Mouse (Mus musculus) bone marrow, adult 2 months (tissue): ENCODE data around the gene Tmem102.

ENCODE experiments used
- CTCF ChIP-seq: fragments of 200-500 bp; IDR thresholded peaks from 2 replicates; pipeline ENCODE4 v1.5.1; 2011; ENCODE audit warnings: low read length, control low read depth; ENCODE audit not compliant: control insufficient read depth, insufficient read depth
- POLR2A ChIP-seq: fragments of 200-500 bp; IDR thresholded peaks from 2 replicates; pipeline ENCODE4 v1.6.1; 2011; ENCODE audit warnings: low read depth, mild to moderate bottlenecking, control low read depth, low read length, borderline replicate concordance; ENCODE audit not compliant: control insufficient read depth

DNA sequence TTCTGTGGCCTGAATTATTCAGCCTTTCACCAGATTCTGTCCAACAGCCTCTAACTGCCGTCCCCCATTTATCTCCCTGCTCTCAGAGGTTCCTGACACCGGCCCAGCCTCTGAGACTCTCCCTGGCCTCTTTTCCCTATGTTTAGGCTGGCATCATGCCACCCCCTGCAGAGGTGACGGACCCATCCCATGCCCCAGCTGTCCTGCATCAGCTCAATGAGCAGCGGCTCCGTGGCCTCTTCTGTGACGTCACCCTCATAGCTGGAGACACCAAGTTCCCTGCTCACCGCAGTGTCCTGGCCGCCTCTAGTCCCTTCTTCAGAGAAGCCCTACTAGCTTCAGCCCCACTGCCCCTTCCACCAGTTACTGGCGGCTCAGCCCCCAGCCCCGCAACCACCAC lies 29.7 kb downstream of the Tmem102 start:
- no peak for TF ChIP-seq POLR2A
- TF ChIP-seq CTCF = no peak
